Mouse (Mus musculus) neural tube, embryonic 15.5 days (tissue): Measurements from ENCODE around the gene A830031A19Rik. TPM values are rescaled to one million over a fixed set of nuclear protein-coding genes. Genes with fewer than 3 reads are reported as not detected.

Source experiments
- ATAC-seq: fragments of 200-750 bp; cut with Nextera tagmentation; 2 replicates; pipeline ENCODE4 v1.8.0; 2017; ENCODE audit warnings: mild to moderate bottlenecking, moderate TSS enrichment, moderate library complexity; ENCODE audit not compliant: low FRiP score
- H3K27ac ChIP-seq: fragments of 300-500 bp; sonication (generic); replicated peaks from 2 replicates; pipeline ENCODE4 v1.5.1; 2015; ENCODE audit warnings: mild to moderate bottlenecking, inconsistent platforms
- H3K27me3 ChIP-seq: fragments of 300-500 bp; sonication (generic); replicated peaks from 2 replicates; pipeline ENCODE4 v1.6.1; 2015; ENCODE audit warnings: inconsistent platforms
- H3K36me3 ChIP-seq: fragments of 300-500 bp; sonication (generic); 2 replicates; pipeline ENCODE4 v1.6.1; 2015; ENCODE audit warnings: inconsistent platforms
- H3K4me1 ChIP-seq: fragments of 300-500 bp; sonication (generic); 2 replicates; pipeline ENCODE4 v1.6.1; 2015; ENCODE audit warnings: inconsistent platforms
- H3K4me2 ChIP-seq: fragments of 300-500 bp; sonication (generic); 2 replicates; pipeline ENCODE4 v1.6.1; 2015; ENCODE audit warnings: inconsistent platforms, mild to moderate bottlenecking, moderate library complexity
- H3K4me3 ChIP-seq: fragments of 300-500 bp; sonication (generic); replicated peaks from 2 replicates; pipeline ENCODE4 v1.5.1; 2015; ENCODE audit warnings: mild to moderate bottlenecking, inconsistent platforms
- H3K9ac ChIP-seq: fragments of 300-500 bp; sonication (generic); replicated peaks from 2 replicates; pipeline ENCODE4 v1.6.1; 2015; ENCODE audit warnings: mild to moderate bottlenecking, inconsistent platforms
- H3K9me3 ChIP-seq: fragments of 300-500 bp; sonication (generic); replicated peaks from 2 replicates; pipeline ENCODE4 v1.6.1; 2016; ENCODE audit warnings: inconsistent platforms
- WGBS: fragments of 180-500 bp; shearing (Covaris S2); methylation state at CpG from one replicate; pipeline ENCODE4 v1.1.7; 2015; ENCODE audit warnings: mixed read lengths; 5-methylcytosine and 5-hydroxymethylcytosine counted together
- polyA plus RNA-seq: library from polyadenylated mRNA; unstranded; fragments of >200 nt; fragmentation: Nextera tagmentation; extraction: Ambion mirVana; gene quantifications from 2 replicates; pipeline ENCODE4 v1.2.1, GENCODE M21; 2015

The A830031A19Rik gene
- not detected in 2 replicates for polyA plus RNA-seq

GRCm38 (mm10) chr11:24074634-24075104 is at the start of gene A830031A19Rik:
Gene A830031A19Rik, minus strand, starts transcription at chr11:24075054.
- peak within 1 kb of the TSS; percentile 87 for H3K9ac ChIP-seq
- WGBS: under 1% methylated on average over 11 of the region's 11 CpGs
- peaks cover 20% of the 10 kb centered on the region for H3K4me1 ChIP-seq
- H3K27me3 ChIP-seq: no peaks in the 10 kb centered on the region
- H3K36me3 ChIP-seq: no peaks in the 10 kb centered on the region
- peak within 1 kb of the TSS; percentile 96 for H3K27ac ChIP-seq
- H3K4me2 ChIP-seq: peak within 1 kb of the TSS; percentile 97
- H3K4me3 ChIP-seq: peak within 1 kb of the TSS; percentile 70
- no peaks in the 10 kb centered on the region for H3K9me3 ChIP-seq
- no peak for ATAC-seq

- Histone ChIP-seq H3K4me2 (no peak overlapping the region), H3K4me3 (no peak overlapping the region), H3K27me3 (no peaks in the 10 kb centered on the region), H3K9me3 (no peaks in the 10 kb centered on the region), H3K27ac (no peak overlapping the region), H3K4me1 (peaks cover 60% of the 10 kb centered on the region), H3K36me3 (no peaks in the 10 kb centered on the region), H3K9ac (no peak overlapping the region)
- no peak for ATAC-seq
- 84% methylated on average over 2 of the region's 2 CpGs for WGBS
Observed at GRCm38 (mm10) chr11:24123991-24124390, 49.1 kb upstream of the A830031A19Rik start.

GRCm38 (mm10) chr11:24122899-24123298 is 48.0 kb upstream of the A830031A19Rik start:
- no peak overlapping the region for H3K4me3 ChIP-seq
- H3K4me2 ChIP-seq: no peak overlapping the region
- no peaks in the 10 kb centered on the region for H3K36me3 ChIP-seq
- no peaks in the 10 kb centered on the region for H3K9me3 ChIP-seq
- H3K27ac ChIP-seq: no peak overlapping the region
- H3K27me3 ChIP-seq: no peaks in the 10 kb centered on the region
- no peak for ATAC-seq
- peaks cover 63% of the 10 kb centered on the region for H3K4me1 ChIP-seq
- no peak overlapping the region for H3K9ac ChIP-seq
- 75% methylated on average over 7 of the region's 7 CpGs for WGBS

- H3K9me3 ChIP-seq: no peaks in the 10 kb centered on the region
- no peaks in the 10 kb centered on the region for H3K36me3 ChIP-seq
- no peak overlapping the region for H3K9ac ChIP-seq
- 72% methylated on average over 9 of the region's 9 CpGs for WGBS
- no peak overlapping the region for H3K4me3 ChIP-seq
- H3K4me1 ChIP-seq: peaks cover 61% of the 10 kb centered on the region
- peak overlapping the region; percentile 5; the same call in 1 of the 2 replicates for H3K4me2 ChIP-seq
- no peak for ATAC-seq
- H3K27me3 ChIP-seq: no peaks in the 10 kb centered on the region
- H3K27ac ChIP-seq: peak overlapping the region; percentile 48; the same call in 1 of the 2 replicates
Observed at GRCm38 (mm10) chr11:24121136-24121535, 46.3 kb upstream of the A830031A19Rik start.

GRCm38 (mm10) chr11:24116582-24117318 is 41.9 kb upstream of the A830031A19Rik start:
- ATAC-seq: no peak
- Histone ChIP-seq H3K9ac (no peak overlapping the region), H3K9me3 (no peaks in the 10 kb centered on the region), H3K4me2 (no peak overlapping the region), H3K27me3 (no peaks in the 10 kb centered on the region), H3K4me3 (no peak overlapping the region), H3K27ac (no peak overlapping the region), H3K4me1 (peaks cover 44% of the 10 kb centered on the region), H3K36me3 (no peaks in the 10 kb centered on the region)
- WGBS: 85% methylated on average over 7 of the region's 7 CpGs

GRCm38 (mm10) chr11:24116041-24116440 is 41.2 kb upstream of the A830031A19Rik start:
- WGBS: 95% methylated on average over 2 of the region's 2 CpGs
- no peak for ATAC-seq

GRCm38 (mm10) chr11:24115017-24115752 is 40.3 kb upstream of the A830031A19Rik start:
- H3K4me1 ChIP-seq: peaks cover 32% of the 10 kb centered on the region
- no peaks in the 10 kb centered on the region for H3K9me3 ChIP-seq
- no peaks in the 10 kb centered on the region for H3K27me3 ChIP-seq
- H3K36me3 ChIP-seq: no peaks in the 10 kb centered on the region
- no peak overlapping the region for H3K4me3 ChIP-seq
- 74% methylated on average over 12 of the region's 12 CpGs for WGBS
- no peak overlapping the region for H3K27ac ChIP-seq
- H3K9ac ChIP-seq: no peak overlapping the region
- ATAC-seq: no peak
- no peak overlapping the region for H3K4me2 ChIP-seq

More at GRCm38 (mm10) chr11:24116041-24116440, 41.2 kb upstream of the A830031A19Rik start:
- H3K4me3 ChIP-seq: no peak overlapping the region
- H3K4me1 ChIP-seq: peaks cover 38% of the 10 kb centered on the region
- no peak overlapping the region for H3K4me2 ChIP-seq
- no peak overlapping the region for H3K27ac ChIP-seq
- H3K27me3 ChIP-seq: no peaks in the 10 kb centered on the region
- no peak overlapping the region for H3K9ac ChIP-seq
- H3K36me3 ChIP-seq: no peaks in the 10 kb centered on the region
- no peaks in the 10 kb centered on the region for H3K9me3 ChIP-seq

GRCm38 (mm10) chr11:24111720-24112119 is 36.9 kb upstream of the A830031A19Rik start:
- H3K36me3 ChIP-seq: no peaks in the 10 kb centered on the region
- H3K27ac ChIP-seq: peak overlapping the region; percentile 33; the same call in 1 of the 2 replicates
- peaks cover 29% of the 10 kb centered on the region for H3K4me1 ChIP-seq
- no peaks in the 10 kb centered on the region for H3K9me3 ChIP-seq
- 49% methylated on average over 6 of the region's 6 CpGs for WGBS
- no peak for ATAC-seq
- H3K4me2 ChIP-seq: no peak overlapping the region
- H3K4me3 ChIP-seq: no peak overlapping the region
- no peak overlapping the region for H3K9ac ChIP-seq
- no peaks in the 10 kb centered on the region for H3K27me3 ChIP-seq

- no peak overlapping the region for H3K4me3 ChIP-seq
- no peaks in the 10 kb centered on the region for H3K36me3 ChIP-seq
- H3K27ac ChIP-seq: no peak overlapping the region
- H3K4me2 ChIP-seq: no peak overlapping the region
- no peak overlapping the region for H3K9ac ChIP-seq
- no peaks in the 10 kb centered on the region for H3K9me3 ChIP-seq
- 63% methylated on average over 2 of the region's 2 CpGs for WGBS
- peaks cover 30% of the 10 kb centered on the region for H3K4me1 ChIP-seq
- H3K27me3 ChIP-seq: no peaks in the 10 kb centered on the region
- no peak for ATAC-seq
Observed at GRCm38 (mm10) chr11:24110113-24110512, 35.3 kb upstream of the A830031A19Rik start.

- 88% methylated on average over 3 of the region's 3 CpGs for WGBS
- no peak overlapping the region for H3K4me3 ChIP-seq
- H3K4me1 ChIP-seq: peaks cover 33% of the 10 kb centered on the region
Observed at GRCm38 (mm10) chr11:24109388-24109787, 34.5 kb upstream of the A830031A19Rik start.

GRCm38 (mm10) chr11:24108974-24109373 is 34.1 kb upstream of the A830031A19Rik start:
- H3K4me1 ChIP-seq: peaks cover 36% of the 10 kb centered on the region
- no peak overlapping the region for H3K4me2 ChIP-seq
- WGBS: 69% methylated on average over 3 of the region's 3 CpGs
- no peaks in the 10 kb centered on the region for H3K9me3 ChIP-seq
- H3K36me3 ChIP-seq: no peaks in the 10 kb centered on the region
- H3K4me3 ChIP-seq: no peak overlapping the region
- H3K27me3 ChIP-seq: no peaks in the 10 kb centered on the region
- no peak overlapping the region for H3K27ac ChIP-seq
- H3K9ac ChIP-seq: no peak overlapping the region
- no peak for ATAC-seq

More at GRCm38 (mm10) chr11:24109388-24109787, 34.5 kb upstream of the A830031A19Rik start:
- H3K9me3 ChIP-seq: no peaks in the 10 kb centered on the region
- no peak overlapping the region for H3K27ac ChIP-seq
- ATAC-seq: no peak
- no peak overlapping the region for H3K4me2 ChIP-seq
- no peaks in the 10 kb centered on the region for H3K36me3 ChIP-seq
- no peaks in the 10 kb centered on the region for H3K27me3 ChIP-seq
- no peak overlapping the region for H3K9ac ChIP-seq
